In genomic region chr17:83732166-83732629, GRCm38 (mm10) we compare ENCODE assay signal across 8 mouse cellular contexts. TPM values are rescaled to one million over a fixed set of nuclear protein-coding genes. Genes with fewer than 3 reads are reported as not detected.
DNase-seq lines count a peak whose midpoint lies in the region; ATAC-seq and TF ChIP-seq lines count a peak whose summit lies in the region.

No protein-coding gene starts in this region.

- H3K4me2 ChIP-seq in forebrain, embryonic 16.5 days (ENCODE audit: low read length), result no peak overlapping the region

- H3K27me3 ChIP-seq in heart, embryonic 10.5 days (ENCODE audit: insufficient read depth, poor library complexity, severe bottlenecking), result no peaks in the 10 kb centered on the region
- no peaks in the 10 kb centered on the region for H3K27me3 ChIP-seq in forebrain, embryonic 16.5 days (replicated peaks; ENCODE audit: control insufficient read depth, insufficient read depth, low read length)

- WGBS in heart, embryonic 10.5 days, result 50% methylated on average over 10 of the region's 10 CpGs
- 67% methylated on average over 10 of the region's 10 CpGs for WGBS in forebrain, embryonic 16.5 days

- peak; percentile 49 for DNase-seq in urinary bladder, postnatal 14 days (ENCODE audit: low spot score)
- DNase-seq in urinary bladder, postnatal 10 days (ENCODE audit: low spot score), result no peak
- no peak for DNase-seq in heart, embryonic 10.5 days (ENCODE audit: low spot score)
- peak; percentile 30 to 56 for DNase-seq in left cerebral cortex, adult 9 months (ENCODE audit: low spot score in 2 of 2)
- DNase-seq in mesoderm, embryonic 11.5 days (ENCODE audit: low read depth, low spot score), result peak; percentile 32
- DNase-seq in thymus, postnatal 4 days, result peak; percentile 54

- no peak for TF ChIP-seq POLR2A in bone marrow macrophage, adult 2 months (IDR thresholded peaks at IDR 0.05; ENCODE audit: borderline replicate concordance, low read depth, low read length)

- TF ChIP-seq CTCF in bone marrow macrophage, adult 2 months (IDR thresholded peaks at IDR 0.05; ENCODE audit: low read depth, low read length), result no peak

- H3K9ac ChIP-seq in forebrain, embryonic 16.5 days (replicated peaks; ENCODE audit: low read depth, low read length), result no peak overlapping the region

- peaks cover 13% of the 10 kb centered on the region; the same call in 1 of the 2 replicates for H3K36me3 ChIP-seq in heart, embryonic 10.5 days
- H3K36me3 ChIP-seq in forebrain, embryonic 16.5 days (ENCODE audit: control insufficient read depth, insufficient read depth), result no peaks in the 10 kb centered on the region

- H3K27ac ChIP-seq in bone marrow macrophage, adult 2 months (ENCODE audit: insufficient read depth, low read depth, low read length), result peak overlapping the region; percentile 66
- peak overlapping the region; percentile 56; the same call in 1 of the 2 replicates for H3K27ac ChIP-seq in heart, embryonic 10.5 days
- H3K27ac ChIP-seq in forebrain, embryonic 16.5 days (ENCODE audit: low read length), result no peak overlapping the region

- H3K4me3 ChIP-seq in bone marrow macrophage, adult 2 months (ENCODE audit: insufficient read depth, low read length), result peak overlapping the region; percentile 48
- no peak overlapping the region for H3K4me3 ChIP-seq in heart, embryonic 10.5 days
- no peak overlapping the region for H3K4me3 ChIP-seq in forebrain, embryonic 16.5 days (replicated peaks; ENCODE audit: low read length)

- no peak for ATAC-seq in forebrain, embryonic 16.5 days

- peaks cover 28% of the 10 kb centered on the region for H3K4me1 ChIP-seq in bone marrow macrophage, adult 2 months (ENCODE audit: control insufficient read depth, insufficient read depth, low read length)
- H3K4me1 ChIP-seq in heart, embryonic 10.5 days, result peaks cover 8% of the 10 kb centered on the region
- H3K4me1 ChIP-seq in forebrain, embryonic 16.5 days (replicated peaks; ENCODE audit: control insufficient read depth, insufficient read depth, low read length), result no peaks in the 10 kb centered on the region

- no peaks in the 10 kb centered on the region for H3K9me3 ChIP-seq in heart, embryonic 10.5 days
- no peaks in the 10 kb centered on the region for H3K9me3 ChIP-seq in forebrain, embryonic 16.5 days (ENCODE audit: control insufficient read depth, low read length)

RNA-seq across cellular contexts. Expression of gene Mta3, which starts 26.2 kb away (rescaled TPM):
- 50.8 and 57.5 TPM in 2 replicates for polyA plus RNA-seq in bone marrow macrophage, adult 2 months (2012; ENCODE audit: insufficient read depth, insufficient read length, missing spikeins)
- polyA plus RNA-seq in heart, embryonic 10.5 days (2016; fragmentation: Nextera tagmentation; extraction: Ambion mirVana), result 45.7 and 50.5 TPM in 2 replicates
- polyA plus RNA-seq in forebrain, embryonic 16.5 days (2015; fragmentation: Nextera tagmentation; extraction: Ambion mirVana), result 38.2 and 39.6 TPM in 2 replicates

Comparison
In these comparisons a context has a peak if more than half of its experiments do, and no peak if none do; other contexts are left out.
1. DNase-seq: peak in urinary bladder, postnatal 14 days (single experiment), left cerebral cortex, adult 9 months (2 of 2), mesoderm, embryonic 11.5 days (single experiment) and thymus, postnatal 4 days (single experiment); none in urinary bladder, postnatal 10 days (single experiment) and heart, embryonic 10.5 days (single experiment).